Mouse (Mus musculus) olfactory bulb, adult 2 months (tissue): ENCODE data around the gene Gtf3a.

Experiments used
- CTCF ChIP-seq: fragments of 200-500 bp; IDR thresholded peaks from 2 replicates; pipeline ENCODE4 v1.5.1; 2012; ENCODE audit warnings: low read depth, mild to moderate bottlenecking, low read length, moderate library complexity; ENCODE audit not compliant: insufficient read depth
- POLR2A ChIP-seq: fragments of 200-500 bp; IDR thresholded peaks from 2 replicates; pipeline ENCODE4 v1.6.1; 2012; ENCODE audit warnings: mild to moderate bottlenecking, low read depth, low read length, moderate library complexity; ENCODE audit not compliant: insufficient read depth

DNA sequence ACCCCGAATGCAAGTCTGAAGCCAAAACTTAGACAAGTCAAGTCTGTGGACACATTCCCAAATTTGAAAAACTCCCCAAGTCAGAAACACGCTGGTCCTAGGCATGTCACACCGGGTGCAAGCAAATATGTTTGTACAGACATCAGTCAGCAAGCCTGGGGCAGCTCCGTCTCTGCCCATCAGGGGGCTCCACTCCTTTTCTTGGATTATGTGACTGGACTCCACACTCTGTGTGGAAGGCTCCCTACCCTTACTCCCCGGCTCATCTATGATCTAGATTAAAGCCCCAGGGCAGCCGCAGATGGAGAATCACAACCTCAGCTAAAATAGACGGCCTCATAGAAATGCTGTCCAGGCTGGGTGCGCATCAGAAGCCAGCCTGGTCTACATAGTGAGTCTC lies 32.2 kb upstream of the Gtf3a start:
- TF ChIP-seq CTCF (no peak), POLR2A (no peak)
